Mouse (Mus musculus): Measurements from ENCODE around the gene Rxylt1.

GRCm38 (mm10) chr10:122044926-122045325 lies 52.2 kb downstream of the Rxylt1 start:
- TF ChIP-seq GATA1 (IDR thresholded peaks at IDR 0.05; ENCODE audit: borderline replicate concordance, low read length) = no peak
- no peak for TF ChIP-seq FLI1 (IDR thresholded peaks at IDR 0.05; ENCODE audit: low read length)
